Mouse (Mus musculus) neural tube, embryonic 13.5 days (tissue): ENCODE measurements around the gene Ptbp3. TPM values are rescaled to one million over a fixed set of nuclear protein-coding genes. Genes with fewer than 3 reads are reported as not detected.
A peak's percentile ranks its signal among the peaks of the same experiment; 100 is the strongest.

ENCODE experiments used
- ATAC-seq: fragments of 200-750 bp; cut with Nextera tagmentation; 2 replicates; pipeline ENCODE4 v1.8.0; 2017; ENCODE audit warnings: low read depth, mild to moderate bottlenecking, moderate TSS enrichment, moderate library complexity
- H3K27ac ChIP-seq: fragments of 300-500 bp; sonication (generic); replicated peaks from 2 replicates; pipeline ENCODE4 v1.5.1; 2015; ENCODE audit warnings: moderate library complexity, mild to moderate bottlenecking, inconsistent platforms
- H3K27me3 ChIP-seq: fragments of 300-500 bp; sonication (generic); 2 replicates; pipeline ENCODE4 v1.6.1; 2015; ENCODE audit warnings: mild to moderate bottlenecking, inconsistent platforms
- H3K36me3 ChIP-seq: fragments of 300-500 bp; sonication (generic); 2 replicates; pipeline ENCODE4 v1.6.1; 2015; ENCODE audit warnings: mild to moderate bottlenecking, inconsistent platforms
- H3K4me1 ChIP-seq: fragments of 300-500 bp; sonication (generic); replicated peaks from 2 replicates; pipeline ENCODE4 v1.6.1; 2015; ENCODE audit warnings: inconsistent platforms
- H3K4me2 ChIP-seq: fragments of 300-500 bp; sonication (generic); 2 replicates; pipeline ENCODE4 v1.6.1; 2015; ENCODE audit warnings: inconsistent platforms, mild to moderate bottlenecking, moderate library complexity
- H3K4me3 ChIP-seq: fragments of 300-500 bp; sonication (generic); 2 replicates; pipeline ENCODE4 v1.5.1; 2015; ENCODE audit warnings: mild to moderate bottlenecking, inconsistent platforms
- H3K9ac ChIP-seq: fragments of 300-500 bp; sonication (generic); 2 replicates; pipeline ENCODE4 v1.6.1; 2015; ENCODE audit warnings: moderate library complexity, mild to moderate bottlenecking, inconsistent platforms
- H3K9me3 ChIP-seq: fragments of 300-500 bp; sonication (generic); 2 replicates; pipeline ENCODE4 v1.6.1; 2016; ENCODE audit warnings: inconsistent platforms
- WGBS: fragments of 180-500 bp; shearing (Covaris S2); methylation state at CpG from one replicate; pipeline ENCODE4 v1.1.7; 2015; 5-methylcytosine and 5-hydroxymethylcytosine counted together
- polyA plus RNA-seq: library from polyadenylated mRNA; unstranded; fragments of >200 nt; fragmentation: Nextera tagmentation; extraction: Ambion mirVana; gene quantifications from 2 replicates; pipeline ENCODE4 v1.2.1, GENCODE M21; 2015

The Ptbp3 gene
- polyA plus RNA-seq, 1 experiment from 2014 or later, result 25.0 TPM

- H3K4me2 ChIP-seq, result no peak overlapping the region
- no peak overlapping the region for H3K27ac ChIP-seq
- H3K4me1 ChIP-seq, result no peaks in the 10 kb centered on the region
- no peak overlapping the region for H3K4me3 ChIP-seq
- no peak overlapping the region for H3K9ac ChIP-seq
- no peaks in the 10 kb centered on the region for H3K9me3 ChIP-seq
- H3K36me3 ChIP-seq, result no peaks in the 10 kb centered on the region
- no peak for ATAC-seq
- WGBS, result 80% methylated on average over 4 of the region's 4 CpGs
- peaks cover 15% of the 10 kb centered on the region for H3K27me3 ChIP-seq
Observed at GRCm38 (mm10) chr4:59444085-59444484, 105.1 kb downstream of the Ptbp3 start.

DNA sequence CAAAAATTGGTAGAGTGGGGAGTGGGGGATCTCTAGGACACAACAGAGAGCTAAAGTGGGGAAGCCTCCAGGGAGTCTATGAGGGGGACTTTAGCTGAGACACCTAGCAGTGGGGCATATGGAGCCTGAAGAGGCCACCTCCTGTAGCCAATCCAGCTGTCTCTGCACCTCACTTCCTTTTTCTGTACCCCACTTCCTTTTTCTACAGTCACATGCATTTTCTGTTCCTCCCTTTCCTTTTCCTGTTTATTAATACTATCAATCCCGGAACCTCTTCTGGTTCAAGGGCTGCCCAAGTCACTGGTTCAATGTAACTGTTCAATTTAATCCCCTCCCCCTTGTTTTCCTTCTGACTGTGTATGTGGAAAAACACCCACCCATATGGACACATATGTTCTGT lies 107.9 kb downstream of the Ptbp3 start:
- Histone ChIP-seq H3K27me3 (peaks cover 38% of the 10 kb centered on the region), H3K4me3 (no peak overlapping the region), H3K4me1 (peaks cover 13% of the 10 kb centered on the region), H3K4me2 (no peak overlapping the region), H3K9ac (no peak overlapping the region), H3K9me3 (no peaks in the 10 kb centered on the region), H3K36me3 (no peaks in the 10 kb centered on the region), H3K27ac (no peak overlapping the region)
- WGBS, result 95% methylated on average over 1 of the region's 1 CpGs
- no peak for ATAC-seq

DNA sequence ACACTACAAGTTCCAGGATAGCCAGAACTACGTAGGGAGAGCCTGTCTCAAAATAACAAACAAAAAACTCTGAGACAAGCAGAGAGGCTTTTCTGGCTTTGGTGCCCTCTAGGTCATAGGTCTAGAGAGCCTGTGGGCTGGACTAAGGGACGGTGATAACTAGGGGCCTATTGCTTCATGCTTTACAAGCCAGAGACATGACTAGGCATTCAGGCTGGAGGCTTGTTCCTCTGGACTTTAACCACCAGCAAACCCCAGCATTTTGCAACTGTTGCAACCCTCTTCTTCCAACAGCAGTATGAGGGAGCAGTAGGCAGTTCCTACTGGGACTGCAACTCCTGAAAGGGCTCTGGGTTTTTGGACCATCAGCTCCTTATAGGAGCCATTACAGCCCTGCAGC lies 109.2 kb downstream of the Ptbp3 start:
- H3K27ac ChIP-seq, result no peak overlapping the region
- H3K9me3 ChIP-seq, result no peaks in the 10 kb centered on the region
- no peak overlapping the region for H3K4me2 ChIP-seq
- no peak overlapping the region for H3K9ac ChIP-seq
- no peaks in the 10 kb centered on the region for H3K36me3 ChIP-seq
- H3K4me3 ChIP-seq, result no peak overlapping the region
- no peak for ATAC-seq
- H3K4me1 ChIP-seq, result peaks cover 13% of the 10 kb centered on the region
- 48% methylated on average over 2 of the region's 2 CpGs for WGBS
- H3K27me3 ChIP-seq, result peaks cover 43% of the 10 kb centered on the region

- Histone ChIP-seq H3K4me2 (peak overlapping the region; percentile 100), H3K9me3 (no peaks in the 10 kb centered on the region), H3K4me1 (peaks cover 13% of the 10 kb centered on the region), H3K9ac (peak overlapping the region; percentile 83; the same call in 1 of the 2 replicates), H3K27me3 (peaks cover 43% of the 10 kb centered on the region), H3K27ac (no peak overlapping the region), H3K4me3 (0 out of 2 replicates have a peak overlapping the region, but pooled peaks have one; percentile 71), H3K36me3 (no peaks in the 10 kb centered on the region)
- 30% methylated on average over 5 of the region's 5 CpGs for WGBS
- ATAC-seq, result no peak
Observed at GRCm38 (mm10) chr4:59439041-59439440, 110.1 kb downstream of the Ptbp3 start.

DNA sequence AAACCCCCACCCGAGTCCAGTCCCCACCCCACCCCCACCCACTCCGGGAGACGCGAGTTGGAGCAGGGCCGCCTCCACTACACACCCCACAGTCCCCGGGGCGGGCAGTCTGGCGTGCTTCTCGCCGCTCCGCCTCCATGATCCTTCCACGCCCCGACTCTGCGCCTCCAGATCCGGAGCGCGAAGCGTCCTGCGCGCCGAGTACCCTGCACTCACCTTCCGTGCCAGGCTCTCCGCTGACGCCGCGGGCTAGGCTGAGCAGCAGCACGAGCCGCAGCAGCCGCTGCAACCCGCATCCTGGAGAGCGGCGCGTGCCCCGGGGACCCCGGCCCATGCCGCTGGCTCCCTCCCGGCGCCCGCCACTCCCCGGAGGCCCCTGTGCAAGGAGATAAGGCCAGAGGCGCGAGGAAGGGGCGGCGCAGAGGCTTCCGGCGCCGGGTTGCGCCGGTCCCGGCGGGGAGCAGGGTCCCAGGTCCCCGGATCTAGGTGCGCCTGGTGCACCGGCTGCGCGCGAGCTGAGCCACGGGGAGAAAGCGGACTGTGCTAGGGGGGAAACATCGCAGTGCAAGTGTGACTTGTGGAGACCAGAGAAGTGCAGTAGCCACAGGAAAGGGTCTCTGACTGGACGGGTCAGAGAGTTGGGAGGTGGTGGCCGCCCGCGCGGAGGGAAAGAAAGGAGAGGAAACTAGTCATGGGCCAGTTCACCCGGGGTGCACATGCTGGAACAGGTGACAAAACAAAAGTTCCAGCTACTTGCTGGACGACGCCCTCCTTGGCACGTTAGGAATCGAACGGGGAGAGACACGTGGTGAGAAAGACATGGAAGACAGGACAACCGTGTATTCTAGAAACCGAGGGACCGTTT lies 110.9 kb downstream of the Ptbp3 start, which contains the start of gene Susd1:
Gene Susd1, minus strand, starts transcription at position 644 of the 865 bp plus-strand sequence.
- no peaks in the 10 kb centered on the region for H3K36me3 ChIP-seq
- H3K27ac ChIP-seq, result no peak within 1 kb of the TSS; the same call in 1 of the 2 replicates
- H3K4me1 ChIP-seq, result peaks cover 13% of the 10 kb centered on the region
- H3K27me3 ChIP-seq, result peaks cover 43% of the 10 kb centered on the region
- H3K4me3 ChIP-seq, result peak within 1 kb of the TSS; percentile 71
- peak; percentile 91 for ATAC-seq
- H3K9me3 ChIP-seq, result no peaks in the 10 kb centered on the region
- peak within 1 kb of the TSS; percentile 83 for H3K9ac ChIP-seq
- WGBS, result under 1% methylated on average over 70 of the region's 75 CpGs
- peak within 1 kb of the TSS; percentile 100 for H3K4me2 ChIP-seq

- H3K4me2 ChIP-seq, result no peak overlapping the region
- no peak for ATAC-seq
- WGBS, result 92% methylated on average over 4 of the region's 4 CpGs
- H3K9me3 ChIP-seq, result no peaks in the 10 kb centered on the region
- H3K27ac ChIP-seq, result no peak overlapping the region
- no peak overlapping the region for H3K4me3 ChIP-seq
- no peaks in the 10 kb centered on the region for H3K36me3 ChIP-seq
- peaks cover 43% of the 10 kb centered on the region for H3K27me3 ChIP-seq
- H3K9ac ChIP-seq, result no peak overlapping the region
- H3K4me1 ChIP-seq, result peaks cover 13% of the 10 kb centered on the region
Observed at GRCm38 (mm10) chr4:59435951-59436350, 113.2 kb downstream of the Ptbp3 start.

- H3K27ac ChIP-seq, result no peak overlapping the region
- no peak overlapping the region for H3K4me2 ChIP-seq
- no peaks in the 10 kb centered on the region for H3K9me3 ChIP-seq
- no peak overlapping the region for H3K9ac ChIP-seq
- no peak for ATAC-seq
- peaks cover 27% of the 10 kb centered on the region for H3K27me3 ChIP-seq
- WGBS, result 74% methylated on average over 3 of the region's 3 CpGs
- no peaks in the 10 kb centered on the region for H3K36me3 ChIP-seq
- no peak overlapping the region for H3K4me3 ChIP-seq
- peaks cover 15% of the 10 kb centered on the region for H3K4me1 ChIP-seq
Observed at GRCm38 (mm10) chr4:59434039-59434438, 115.1 kb downstream of the Ptbp3 start.

DNA sequence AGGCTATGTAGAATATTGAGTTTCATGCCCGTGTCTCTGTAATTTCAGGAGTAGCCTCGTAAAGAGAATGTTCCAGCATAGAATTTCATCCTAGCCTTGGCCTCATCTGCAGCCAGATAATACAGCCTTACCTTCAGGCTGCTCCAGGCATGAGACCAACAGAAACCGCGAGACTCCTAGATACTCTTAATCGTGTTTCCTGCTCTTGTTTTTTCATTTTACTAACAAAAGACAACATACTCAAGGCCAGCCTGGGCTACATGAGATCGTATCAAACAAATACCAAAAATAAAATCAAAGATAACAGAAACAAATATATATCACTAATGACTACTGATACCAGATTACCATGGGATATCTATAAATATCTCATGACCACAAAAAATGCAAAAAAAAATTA lies 120.0 kb downstream of the Ptbp3 start:
- no peak overlapping the region for H3K9ac ChIP-seq
- ATAC-seq, result no peak
- H3K4me3 ChIP-seq, result no peak overlapping the region
- H3K36me3 ChIP-seq, result no peaks in the 10 kb centered on the region
- H3K9me3 ChIP-seq, result no peaks in the 10 kb centered on the region
- no peak overlapping the region for H3K27ac ChIP-seq
- H3K27me3 ChIP-seq, result no peaks in the 10 kb centered on the region
- 88% methylated on average over 6 of the region's 6 CpGs for WGBS
- H3K4me1 ChIP-seq, result 0 out of 2 replicates have a peak, but pooled peaks cover 3% of the 10 kb centered on the region
- no peak overlapping the region for H3K4me2 ChIP-seq

GRCm38 (mm10) chr4:59426429-59426828 lies 122.7 kb downstream of the Ptbp3 start:
- Histone ChIP-seq H3K36me3 (no peaks in the 10 kb centered on the region), H3K9me3 (no peaks in the 10 kb centered on the region), H3K4me3 (no peak overlapping the region), H3K27ac (no peak overlapping the region), H3K4me2 (no peak overlapping the region), H3K9ac (no peak overlapping the region), H3K27me3 (no peaks in the 10 kb centered on the region), H3K4me1 (peaks cover 14% of the 10 kb centered on the region)
- 89% methylated on average over 5 of the region's 5 CpGs for WGBS
- ATAC-seq, result no peak

GRCm38 (mm10) chr4:59422808-59423207 lies 126.4 kb downstream of the Ptbp3 start:
- no peaks in the 10 kb centered on the region for H3K27me3 ChIP-seq
- H3K9me3 ChIP-seq, result no peaks in the 10 kb centered on the region
- peaks cover 12% of the 10 kb centered on the region for H3K4me1 ChIP-seq
- no peak for ATAC-seq
- H3K36me3 ChIP-seq, result no peaks in the 10 kb centered on the region
- no peak overlapping the region for H3K9ac ChIP-seq
- H3K4me3 ChIP-seq, result no peak overlapping the region
- peak overlapping the region; percentile 63 for H3K27ac ChIP-seq
- H3K4me2 ChIP-seq, result no peak overlapping the region

- H3K4me1 ChIP-seq, result peaks cover 12% of the 10 kb centered on the region
- peak; percentile 92 for ATAC-seq
- H3K9ac ChIP-seq, result no peak overlapping the region
- H3K9me3 ChIP-seq, result no peaks in the 10 kb centered on the region
- 27% methylated on average over 5 of the region's 5 CpGs for WGBS
- no peak overlapping the region for H3K4me3 ChIP-seq
- no peaks in the 10 kb centered on the region for H3K36me3 ChIP-seq
- no peak overlapping the region for H3K4me2 ChIP-seq
- no peaks in the 10 kb centered on the region for H3K27me3 ChIP-seq
- H3K27ac ChIP-seq, result peak overlapping the region; percentile 63
Observed at GRCm38 (mm10) chr4:59422025-59422783, 127.0 kb downstream of the Ptbp3 start.
